Mouse (Mus musculus) heart, embryonic 14.5 days (tissue): ENCODE results near the gene Prkar1b. TPM values are rescaled to one million over a fixed set of nuclear protein-coding genes. Genes with fewer than 3 reads are reported as not detected.

ENCODE experiments used
- ATAC-seq: fragments of 200-750 bp; cut with Nextera tagmentation; 2 replicates; pipeline ENCODE4 v1.8.0; 2017; ENCODE audit warnings: low read depth, moderate TSS enrichment; ENCODE audit not compliant: insufficient number of reproducible peaks, insufficient read depth, low FRiP score
- H3K27ac ChIP-seq, 2 experiments: fragments of 200-500 bp in 1 of 2; fragments of 300-500 bp in 1 of 2; sonication (generic) in 1 of 2; replicated peaks in 1 of 2; 2 replicates each; pipeline ENCODE4 v1.5.1; 2012 to 2014; ENCODE audit warnings: low read depth in 2 of 2, low read length in 2 of 2, control low read depth in 1 of 2, mild to moderate bottlenecking in 1 of 2, mixed read lengths in 1 of 2; ENCODE audit not compliant: control insufficient read depth in 1 of 2, insufficient read depth in 1 of 2
- H3K27me3 ChIP-seq: fragments of 300-500 bp; sonication (generic); 2 replicates; pipeline ENCODE4 v1.6.1; 2014; ENCODE audit warnings: mild to moderate bottlenecking, low read length, control low read depth; ENCODE audit not compliant: control insufficient read depth, insufficient read depth
- H3K36me3 ChIP-seq: fragments of 300-500 bp; sonication (generic); 2 replicates; pipeline ENCODE4 v1.6.1; 2014; ENCODE audit warnings: mild to moderate bottlenecking, control low read depth, low read length, mixed read lengths; ENCODE audit not compliant: control insufficient read depth, insufficient read depth
- H3K4me1 ChIP-seq, 2 experiments: fragments of 200-500 bp in 1 of 2; fragments of 300-500 bp in 1 of 2; sonication (generic) in 1 of 2; 2 replicates each; pipeline ENCODE4 v1.6.1; 2012 to 2014; ENCODE audit warnings: low read length in 2 of 2, control low read depth in 1 of 2, mixed read lengths in 1 of 2; ENCODE audit not compliant: control insufficient read depth in 2 of 2, insufficient read depth in 2 of 2
- H3K4me2 ChIP-seq: fragments of 300-500 bp; sonication (generic); 2 replicates; pipeline ENCODE4 v1.6.1; 2014; ENCODE audit warnings: mild to moderate bottlenecking, low read length
- H3K4me3 ChIP-seq, 2 experiments: fragments of 200-500 bp in 1 of 2; fragments of 300-500 bp in 1 of 2; sonication (generic) in 1 of 2; 2 replicates each; pipeline ENCODE4 v1.5.1; 2012 to 2014; ENCODE audit warnings: low read length in 2 of 2, mild to moderate bottlenecking in 2 of 2, control low read depth in 1 of 2, low read depth in 1 of 2, moderate library complexity in 1 of 2; ENCODE audit not compliant: control insufficient read depth in 1 of 2, insufficient read depth in 1 of 2
- H3K9ac ChIP-seq: fragments of 300-500 bp; sonication (generic); 2 replicates; pipeline ENCODE4 v1.6.1; 2014; ENCODE audit warnings: mild to moderate bottlenecking, low read length
- H3K9me3 ChIP-seq: fragments of 300-500 bp; sonication (generic); 2 replicates; pipeline ENCODE4 v1.6.1; 2016; ENCODE audit warnings: low read length, control low read depth; ENCODE audit not compliant: control insufficient read depth
- WGBS: fragments of 180-500 bp; shearing (Covaris S2); extraction: QIAGEN DNeasy Blood & Tissue Kit; methylation state at CpG from one replicate; pipeline ENCODE4 v1.1.7; 2014; 5-methylcytosine and 5-hydroxymethylcytosine counted together
- polyA plus RNA-seq: library from polyadenylated mRNA; unstranded; fragments of >200 nt; fragmentation: Nextera tagmentation; extraction: Ambion mirVana; gene quantifications from 2 replicates; pipeline ENCODE4 v1.2.1, GENCODE M21; 2014

The Prkar1b gene
- polyA plus RNA-seq, 1 experiment from 2014 or later, result 9.5 TPM

DNA sequence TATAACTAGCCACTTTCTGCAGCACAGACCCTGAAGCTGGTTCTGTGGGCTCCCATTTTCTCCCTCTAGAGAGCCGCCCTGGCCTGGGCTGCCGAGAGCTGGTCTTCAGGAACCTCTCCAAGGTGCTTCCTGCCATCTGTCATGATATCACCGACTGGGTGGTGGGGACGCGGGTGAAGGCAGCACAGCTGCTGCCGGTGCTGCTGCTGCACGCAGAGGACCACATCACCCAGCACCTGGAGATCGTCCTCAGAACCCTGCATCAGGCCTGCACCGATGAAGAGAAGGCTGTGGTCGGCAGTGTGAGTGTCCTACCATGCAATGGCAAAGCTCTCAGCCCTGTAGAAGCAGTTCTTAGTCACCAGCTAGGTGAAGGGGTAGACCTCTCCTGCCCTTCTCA, 11.8 kb upstream of the Prkar1b start:
- H3K9me3 ChIP-seq, result no peaks in the 10 kb centered on the region
- 71% methylated on average over 10 of the region's 10 CpGs for WGBS
- H3K4me3 ChIP-seq, result no peak overlapping the region
- no peak overlapping the region for H3K4me2 ChIP-seq
- H3K4me1 ChIP-seq, result no peaks in the 10 kb centered on the region
- no peak for ATAC-seq
- H3K27me3 ChIP-seq, result no peaks in the 10 kb centered on the region
- H3K27ac ChIP-seq, result no peak overlapping the region
- peaks cover 59% of the 10 kb centered on the region for H3K36me3 ChIP-seq
- no peak overlapping the region for H3K9ac ChIP-seq

DNA sequence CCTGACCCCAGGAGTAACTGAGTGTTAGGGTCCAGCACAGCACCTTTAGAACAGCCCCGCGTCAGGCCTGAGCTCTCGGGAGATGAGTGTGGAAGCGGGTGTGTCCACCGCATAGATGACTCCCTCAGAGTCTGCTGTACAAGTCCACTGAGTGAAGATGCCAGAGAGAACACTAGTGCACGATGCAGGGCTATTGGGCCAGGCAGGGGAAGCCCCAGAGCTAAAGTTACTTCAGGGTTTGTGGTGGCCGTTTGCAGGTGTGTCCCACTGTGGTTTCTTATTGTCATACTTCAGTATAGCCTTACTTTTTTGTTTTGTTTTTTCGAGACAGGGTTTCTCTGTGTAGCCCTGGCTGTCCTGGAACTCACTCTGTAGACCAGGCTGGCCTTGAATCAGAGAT, 11.1 kb upstream of the Prkar1b start:
- Histone ChIP-seq H3K9me3 (no peaks in the 10 kb centered on the region), H3K4me2 (no peak overlapping the region), H3K4me3 (no peak overlapping the region), H3K4me1 (no peaks in the 10 kb centered on the region), H3K9ac (no peak overlapping the region), H3K27ac (no peak overlapping the region), H3K36me3 (peaks cover 59% of the 10 kb centered on the region), H3K27me3 (no peaks in the 10 kb centered on the region)
- 89% methylated on average over 8 of the region's 8 CpGs for WGBS
- ATAC-seq, result no peak

DNA sequence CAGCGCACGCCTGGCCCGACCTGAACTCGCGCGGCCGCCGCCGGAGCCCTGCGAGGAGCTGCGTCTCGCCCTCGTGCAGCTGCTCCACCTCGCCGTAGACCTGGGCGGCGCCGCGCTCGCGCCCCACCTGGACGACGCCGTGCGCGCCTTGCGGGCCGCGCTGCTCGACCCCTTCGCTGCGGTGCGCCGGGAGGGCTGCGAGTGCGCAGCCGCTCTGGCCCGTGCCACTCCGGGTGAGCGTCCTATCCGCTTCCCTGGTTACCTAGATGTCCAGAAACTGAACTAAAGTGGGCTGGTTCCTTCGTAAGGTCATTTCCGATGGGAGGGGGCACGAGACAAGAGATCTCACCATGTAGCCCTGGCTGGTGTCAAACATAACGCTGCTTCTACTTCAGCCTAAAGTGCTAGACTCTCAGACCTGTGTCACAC, 816 bp upstream of the Prkar1b start:
- H3K4me3 ChIP-seq, result peak overlapping the region; percentile 89 to 97
- peak overlapping the region in 1 of 2 experiments; percentile 62; a peak in 2 of 4 replicates for H3K27ac ChIP-seq
- ATAC-seq, result peak; percentile 4; the same call in 1 of the 2 replicates
- H3K27me3 ChIP-seq, result no peaks in the 10 kb centered on the region
- H3K9me3 ChIP-seq, result no peaks in the 10 kb centered on the region
- H3K9ac ChIP-seq, result peak overlapping the region; percentile 84
- 0% methylated on average over 42 of the region's 45 CpGs for WGBS
- peaks cover 39% of the 10 kb centered on the region for H3K36me3 ChIP-seq
- peaks cover 4 to 19% of the 10 kb centered on the region in 2 experiments for H3K4me1 ChIP-seq
- peak overlapping the region; percentile 94 for H3K4me2 ChIP-seq

GRCm38 (mm10) chr5:139149006-139149672, 662 bp downstream of the Prkar1b start:
- Histone ChIP-seq H3K4me3 (peak overlapping the region; percentile 58 to 97), H3K4me2 (peak overlapping the region; percentile 66), H3K36me3 (peaks cover 24% of the 10 kb centered on the region), H3K27me3 (no peaks in the 10 kb centered on the region), H3K9me3 (no peaks in the 10 kb centered on the region), H3K27ac (peak overlapping the region in 1 of 2 experiments; percentile 62; a peak in 1 of 4 replicates), H3K4me1 (peaks cover 4 to 19% of the 10 kb centered on the region in 2 experiments), H3K9ac (peak overlapping the region; percentile 55; the same call in 1 of the 2 replicates)
- 26% methylated on average over 11 of the region's 11 CpGs for WGBS
- peak; percentile 51 for ATAC-seq

- no peak for ATAC-seq
- Histone ChIP-seq H3K36me3 (peaks cover 7% of the 10 kb centered on the region), H3K4me3 (no peak overlapping the region), H3K27me3 (no peaks in the 10 kb centered on the region), H3K9ac (no peak overlapping the region), H3K27ac (0 out of 4 replicates have a peak overlapping the region, but pooled peaks of 1 of the 2 experiments have one; percentile 41), H3K9me3 (no peaks in the 10 kb centered on the region), H3K4me1 (peaks cover 4 to 19% of the 10 kb centered on the region in 2 experiments), H3K4me2 (no peak overlapping the region)
- 90% methylated on average over 14 of the region's 14 CpGs for WGBS
Observed at GRCm38 (mm10) chr5:139147178-139148078, 2.4 kb downstream of the Prkar1b start.

GRCm38 (mm10) chr5:139146476-139147075, 3.2 kb downstream of the Prkar1b start:
- Histone ChIP-seq H3K4me1 (peaks cover 4 to 21% of the 10 kb centered on the region in 2 experiments), H3K9ac (no peak overlapping the region), H3K9me3 (no peaks in the 10 kb centered on the region), H3K27ac (peak overlapping the region; percentile 17 to 41; a peak in 1 of 4 replicates), H3K36me3 (no peaks in the 10 kb centered on the region), H3K27me3 (no peaks in the 10 kb centered on the region), H3K4me3 (no peak overlapping the region), H3K4me2 (no peak overlapping the region)
- no peak for ATAC-seq
- WGBS, result 79% methylated on average over 11 of the region's 11 CpGs

GRCm38 (mm10) chr5:139145726-139146125, 4.1 kb downstream of the Prkar1b start:
- WGBS, result 92% methylated on average over 4 of the region's 4 CpGs

More at GRCm38 (mm10) chr5:139145726-139146125, 4.1 kb downstream of the Prkar1b start:
- Histone ChIP-seq H3K27me3 (no peaks in the 10 kb centered on the region), H3K36me3 (no peaks in the 10 kb centered on the region), H3K27ac (no peak overlapping the region), H3K9ac (no peak overlapping the region), H3K9me3 (no peaks in the 10 kb centered on the region), H3K4me3 (no peak overlapping the region), H3K4me1 (peaks cover 8 to 14% of the 10 kb centered on the region in 2 experiments), H3K4me2 (no peak overlapping the region)
- ATAC-seq, result no peak
